Mouse (Mus musculus) CH12.LX (cell line): ENCODE results near the gene Pla1a. TPM values are rescaled to one million over a fixed set of nuclear protein-coding genes. Genes with fewer than 3 reads are reported as not detected.

ENCODE experiments used
- DNase-seq: peaks from one replicate; pipeline ENCODE4 v3.0.0-alpha.2; 2013; ENCODE audit errors: extremely low read depth
- H3K27ac ChIP-seq: 2 replicates; pipeline ENCODE4 v1.5.1; 2012; ENCODE audit warnings: low read depth, mild to moderate bottlenecking, control low read depth, moderate library complexity; ENCODE audit not compliant: insufficient read depth
- H3K27me3 ChIP-seq: replicated peaks from 2 replicates; pipeline ENCODE3; 2012; ENCODE audit warnings: inconsistent platforms
- H3K36me3 ChIP-seq, 2 experiments: replicated peaks in 1 of 2; 2 replicates each; pipeline versions ENCODE3 to v1.6.1; 2012; ENCODE audit warnings: inconsistent platforms in 1 of 2, low read length in 1 of 2, mild to moderate bottlenecking in 1 of 2, mixed read lengths in 1 of 2, moderate library complexity in 1 of 2; ENCODE audit not compliant: control insufficient read depth in 1 of 2, insufficient read depth in 1 of 2
- H3K4me1 ChIP-seq, 2 experiments: 2 replicates each; pipeline ENCODE4 v1.6.1; 2012; ENCODE audit warnings: inconsistent platforms in 1 of 2, moderate library complexity in 1 of 2; ENCODE audit not compliant: insufficient read depth in 2 of 2, control insufficient read depth in 1 of 2
- H3K4me2 ChIP-seq: 2 replicates; pipeline ENCODE4 v1.6.1; 2012; ENCODE audit warnings: low read depth, mild to moderate bottlenecking, control low read depth; ENCODE audit not compliant: poor library complexity, insufficient read depth, severe bottlenecking
- H3K4me3 ChIP-seq, 3 experiments: fragments of 150-350 bp in 1 of 3; sonication (generic) in 1 of 3; replicated peaks in 1 of 3; 2 replicates each; pipeline versions ENCODE3 to v1.5.1; 2011 to 2012; ENCODE audit warnings: low read depth in 2 of 3, low read length in 2 of 3, mild to moderate bottlenecking in 2 of 3, moderate library complexity in 2 of 3, control low read depth in 1 of 3, improper control_type of control experiment in 1 of 3, inconsistent platforms in 1 of 3, mixed read lengths in 1 of 3; ENCODE audit not compliant: poor library complexity in 1 of 3
- H3K79me2 ChIP-seq: replicated peaks from 2 replicates; pipeline ENCODE4 v1.6.1; 2012; ENCODE audit warnings: mild to moderate bottlenecking, moderate library complexity; ENCODE audit not compliant: control insufficient read depth, poor library complexity, insufficient read depth, severe bottlenecking; ENCODE audit errors: extremely low read depth
- H3K9ac ChIP-seq: 2 replicates; pipeline ENCODE4 v1.6.1; 2012; ENCODE audit warnings: low read depth, mild to moderate bottlenecking, control low read depth, moderate library complexity; ENCODE audit not compliant: insufficient read depth
- H3K9me3 ChIP-seq: replicated peaks from 2 replicates; pipeline ENCODE3; 2012; ENCODE audit warnings: low read length, inconsistent platforms, mixed read lengths
- BHLHE40 ChIP-seq: IDR thresholded peaks from 2 replicates; pipeline ENCODE4 v1.6.1; 2011; ENCODE audit warnings: mild to moderate bottlenecking, low read depth, low read length, improper control_type of control experiment
- CHD1 ChIP-seq: IDR thresholded peaks from 2 replicates; pipeline ENCODE4 v1.6.1; 2012; ENCODE audit warnings: low read depth, low read length, improper control_type of control experiment, inconsistent platforms
- CHD2 ChIP-seq: IDR thresholded peaks from 2 replicates; pipeline ENCODE4 v1.6.1; 2011; ENCODE audit warnings: low read length, improper control_type of control experiment
- E2F4 ChIP-seq: IDR thresholded peaks from 2 replicates; pipeline ENCODE4 v1.6.1; 2011; ENCODE audit warnings: low read depth, low read length, improper control_type of control experiment; ENCODE audit not compliant: insufficient replicate concordance
- ELF1 ChIP-seq: IDR thresholded peaks from 2 replicates; pipeline ENCODE4 v1.6.1; 2014; ENCODE audit warnings: low read depth, mild to moderate bottlenecking, inconsistent platforms, low read length, improper control_type of control experiment
- EP300 ChIP-seq: IDR thresholded peaks from 2 replicates; pipeline ENCODE4 v1.6.1; 2011; ENCODE audit warnings: low read length, improper control_type of control experiment
- ETS1 ChIP-seq: conservative IDR thresholded peaks from 2 replicates; pipeline ENCODE4 v1.6.1; 2012; ENCODE audit warnings: low read depth, mild to moderate bottlenecking, inconsistent platforms, low read length, improper control_type of control experiment, moderate library complexity
- GABPA ChIP-seq: IDR thresholded peaks from 2 replicates; pipeline ENCODE4 v1.6.1; 2012; ENCODE audit warnings: low read depth, low read length, improper control_type of control experiment, inconsistent platforms; ENCODE audit not compliant: insufficient replicate concordance
- HCFC1 ChIP-seq: IDR thresholded peaks from 2 replicates; pipeline ENCODE4 v1.6.1; 2012; ENCODE audit warnings: low read depth, mild to moderate bottlenecking, inconsistent platforms, low read length, improper control_type of control experiment
- IRF4 ChIP-seq: IDR thresholded peaks from 2 replicates; pipeline ENCODE4 v1.6.1; 2014; ENCODE audit warnings: low read depth, mild to moderate bottlenecking, inconsistent platforms, low read length, improper control_type of control experiment
- JUN ChIP-seq: IDR thresholded peaks from 2 replicates; pipeline ENCODE4 v1.6.1; 2011; ENCODE audit warnings: low read depth, mild to moderate bottlenecking, low read length, improper control_type of control experiment, moderate library complexity; ENCODE audit not compliant: insufficient read depth
- JUND ChIP-seq: conservative IDR thresholded peaks from 2 replicates; pipeline ENCODE4 v1.6.1; 2011; ENCODE audit warnings: low read depth, low read length, improper control_type of control experiment
- KAT2A ChIP-seq: IDR thresholded peaks from 2 replicates; pipeline ENCODE4 v1.6.1; 2012; ENCODE audit warnings: low read length, improper control_type of control experiment, inconsistent platforms; ENCODE audit not compliant: insufficient replicate concordance
- MAFK ChIP-seq: IDR thresholded peaks from 2 replicates; pipeline ENCODE4 v1.6.1; 2011; ENCODE audit warnings: low read length, improper control_type of control experiment; ENCODE audit not compliant: insufficient replicate concordance
- MAX ChIP-seq: IDR thresholded peaks from 2 replicates; pipeline ENCODE4 v1.6.1; 2011; ENCODE audit warnings: low read length, improper control_type of control experiment
- MAZ ChIP-seq: IDR thresholded peaks from 2 replicates; pipeline ENCODE4 v1.6.1; 2012; ENCODE audit warnings: low read depth, mild to moderate bottlenecking, inconsistent platforms, low read length, improper control_type of control experiment, moderate library complexity
- MXI1 ChIP-seq: IDR thresholded peaks from 2 replicates; pipeline ENCODE4 v1.6.1; 2011; ENCODE audit warnings: mild to moderate bottlenecking, low read depth, low read length, improper control_type of control experiment
- MYC ChIP-seq: IDR thresholded peaks from 2 replicates; pipeline ENCODE4 v1.6.1; 2011; ENCODE audit warnings: low read depth, mild to moderate bottlenecking, improper control_type of control experiment, low read length
- NELFE ChIP-seq: IDR thresholded peaks from 2 replicates; pipeline ENCODE4 v1.6.1; 2011; ENCODE audit warnings: low read depth, low read length, improper control_type of control experiment
- NRF1 ChIP-seq: IDR thresholded peaks from 2 replicates; pipeline ENCODE4 v1.6.1; 2014; ENCODE audit warnings: low read depth, mild to moderate bottlenecking, inconsistent platforms, low read length, improper control_type of control experiment, moderate library complexity
- POLR2A ChIP-seq: IDR thresholded peaks from 2 replicates; pipeline ENCODE4 v1.6.1; 2011; ENCODE audit warnings: low read depth, mild to moderate bottlenecking, improper control_type of control experiment, low read length
- POLR2AphosphoS2 ChIP-seq: IDR thresholded peaks from 2 replicates; pipeline ENCODE4 v1.6.1; 2011; ENCODE audit warnings: low read depth, low read length, improper control_type of control experiment
- RAD21 ChIP-seq: IDR thresholded peaks from 2 replicates; pipeline ENCODE4 v1.6.1; 2011; ENCODE audit warnings: low read depth, mild to moderate bottlenecking, low read length, improper control_type of control experiment, moderate library complexity
- RCOR1 ChIP-seq: conservative IDR thresholded peaks from 2 replicates; pipeline ENCODE4 v1.6.1; 2012; ENCODE audit warnings: low read depth, mild to moderate bottlenecking, inconsistent platforms, low read length, improper control_type of control experiment
- SIN3A ChIP-seq: IDR thresholded peaks from 2 replicates; pipeline ENCODE4 v1.6.1; 2012; ENCODE audit warnings: low read length, improper control_type of control experiment, inconsistent platforms
- SMC3 ChIP-seq: IDR thresholded peaks from 2 replicates; pipeline ENCODE4 v1.6.1; 2011; ENCODE audit warnings: low read depth, low read length, improper control_type of control experiment
- TBP ChIP-seq: conservative IDR thresholded peaks from 2 replicates; pipeline ENCODE4 v1.6.1; 2011; ENCODE audit warnings: low read depth, low read length, improper control_type of control experiment
- TCF12 ChIP-seq: IDR thresholded peaks from 2 replicates; pipeline ENCODE4 v1.6.1; 2014; ENCODE audit warnings: low read depth, mild to moderate bottlenecking, inconsistent platforms, low read length, improper control_type of control experiment
- UBTF ChIP-seq: IDR thresholded peaks from 2 replicates; pipeline ENCODE4 v1.6.1; 2012; ENCODE audit warnings: low read depth, mild to moderate bottlenecking, inconsistent platforms, low read length, improper control_type of control experiment, moderate library complexity
- USF1 ChIP-seq: IDR thresholded peaks from 2 replicates; pipeline ENCODE4 v1.6.1; 2014; ENCODE audit warnings: low read depth, mild to moderate bottlenecking, inconsistent platforms, low read length, improper control_type of control experiment
- USF2 ChIP-seq: conservative IDR thresholded peaks from 2 replicates; pipeline ENCODE4 v1.6.1; 2011; ENCODE audit warnings: low read depth, low read length, improper control_type of control experiment
- ZMIZ1 ChIP-seq: IDR thresholded peaks from 2 replicates; pipeline ENCODE4 v1.6.1; 2012; ENCODE audit warnings: low read depth, mild to moderate bottlenecking, inconsistent platforms, low read length, improper control_type of control experiment
- ZNF384 ChIP-seq: IDR thresholded peaks from 2 replicates; pipeline ENCODE4 v1.6.1; 2012; ENCODE audit warnings: low read depth, low read length, improper control_type of control experiment, inconsistent platforms
- dilution Hi-C: fragments of 300-500 bp; cut with MboI; formaldehyde crosslinking; loops from 2 replicates; pipeline ENCODE4 v1.14.3; 2020; ENCODE audit warnings: low sequenced_read_pairs; ENCODE audit not compliant: extremely low pct_unique_long_range_greater_than_20kb, extremely low pct_ligation_motif_present
- in situ Hi-C: fragments of 300-500 bp; cut with MboI; formaldehyde crosslinking; loops from 3 replicates; pipeline ENCODE4 v1.14.3; 2019; ENCODE audit warnings: low sequenced_read_pairs, low pct_ligation_motif_present, low pct_unique_long_range_greater_than_20kb, mixed read lengths
- polyA plus RNA-seq: library from polyadenylated mRNA; unstranded; fragments of >175 nt; gene quantifications from 2 replicates; pipeline ENCODE4 v1.2.1, GENCODE M21; 2012; ENCODE audit warnings: low read depth; ENCODE audit not compliant: insufficient read length
- total RNA-seq, 2 experiments: library from RNA; depleted of rRNA; stranded (reverse); fragments of 300-350 nt in 1 of 2; fragments of >200 nt in 1 of 2; gene quantifications; 2 replicates each; pipeline ENCODE4 v1.2.3; 2012 to 2014

Pla1a gene
- total and polyA plus RNA-seq, 3 experiments = 9.3 to 27.9 (median 14.3) TPM

- H3K4me2 ChIP-seq = peak overlapping the region; percentile 67; the same call in 1 of the 2 replicates
- dilution Hi-C loops = no loop called here
- H3K9ac ChIP-seq = peak overlapping the region; percentile 97
- peaks cover 2 to 31% of the 10 kb centered on the region in 2 experiments; a peak in 3 of 4 replicates for H3K4me1 ChIP-seq
- peak; percentile 63 for TF ChIP-seq MAX
- TF ChIP-seq HCFC1 = peak; percentile 48; the same call in 1 of the 2 replicates
- TF ChIP-seq MAFK = peak; percentile 51; the same call in 1 of the 2 replicates
- TF ChIP-seq JUN = peak; percentile 39; the same call in 1 of the 2 replicates
- peak; percentile 66 for TF ChIP-seq SIN3A
- peak; percentile 46; the same call in 1 of the 2 replicates for TF ChIP-seq TCF12
- no peak for TF ChIP-seq RAD21
- TF ChIP-seq JUND = peak; percentile 59
- no peak for TF ChIP-seq USF2
- TF ChIP-seq ZMIZ1 = peak; percentile 66; the same call in 1 of the 2 replicates
- TF ChIP-seq KAT2A = 0 out of 2 replicates have a peak, but pooled peaks have one; percentile 44
- TF ChIP-seq MYC = peak; percentile 65; the same call in 1 of the 2 replicates
- peak; percentile 60 for TF ChIP-seq IRF4
- TF ChIP-seq NRF1 = 0 out of 2 replicates have a peak, but pooled peaks have one; percentile 32
- peak; percentile 44; the same call in 1 of the 2 replicates for TF ChIP-seq TBP
- TF ChIP-seq POLR2AphosphoS2 = peak; percentile 66; the same call in 1 of the 2 replicates
- peak; percentile 38; the same call in 1 of the 2 replicates for TF ChIP-seq NELFE
- no peak for TF ChIP-seq UBTF
- peak; percentile 70 for TF ChIP-seq EP300
- TF ChIP-seq CHD2 = no peak
- TF ChIP-seq GABPA = no peak
- TF ChIP-seq RCOR1 = peak; percentile 63; the same call in 1 of the 2 replicates
- TF ChIP-seq ZNF384 = peak; percentile 27
- peak; percentile 53; the same call in 1 of the 2 replicates for TF ChIP-seq ETS1
- TF ChIP-seq BHLHE40 = peak; percentile 34; the same call in 1 of the 2 replicates
- TF ChIP-seq E2F4 = no peak
- TF ChIP-seq ELF1 = peak; percentile 75
- TF ChIP-seq SMC3 = peak; percentile 6; the same call in 1 of the 2 replicates
- peak; percentile 91 for TF ChIP-seq CHD1
- TF ChIP-seq MAZ = 0 out of 2 replicates have a peak, but pooled peaks have one; percentile 54
- TF ChIP-seq USF1 = no peak
- peak; percentile 56; the same call in 1 of the 2 replicates for TF ChIP-seq MXI1
- peak; percentile 43; the same call in 1 of the 2 replicates for TF ChIP-seq POLR2A
- in situ Hi-C loops = loop anchor here (5.0 kb wide), 1 partner anchor 113 kb away; the partner anchor contains the start of genes Cox17 and Gm21987
- peaks cover 13 to 35% of the 10 kb centered on the region in 2 experiments for H3K36me3 ChIP-seq
- H3K27ac ChIP-seq = peak overlapping the region; percentile 97
- H3K79me2 ChIP-seq = peaks cover 94% of the 10 kb centered on the region
- no peaks in the 10 kb centered on the region for H3K9me3 ChIP-seq
- no peak for DNase-seq
- H3K4me3 ChIP-seq = peak overlapping the region; percentile 57 to 98 (median 83)
- H3K27me3 ChIP-seq = no peaks in the 10 kb centered on the region
Measured at GRCm38 (mm10) chr16:38459990-38460389, 27.0 kb upstream of the Pla1a start.
